Mouse (Mus musculus) CH12.LX (cell line): ENCODE measurements around the gene Ccdc84. TPM values are rescaled to one million over a fixed set of nuclear protein-coding genes. Genes with fewer than 3 reads are reported as not detected.
A peak's percentile ranks its signal among the peaks of the same experiment; 100 is the strongest.

Experiments used
- DNase-seq: peaks from one replicate; pipeline ENCODE4 v3.0.0-alpha.2; 2013; ENCODE audit errors: extremely low read depth
- H3K27ac ChIP-seq: 2 replicates; pipeline ENCODE4 v1.5.1; 2012; ENCODE audit warnings: low read depth, mild to moderate bottlenecking, control low read depth, moderate library complexity; ENCODE audit not compliant: insufficient read depth
- H3K27me3 ChIP-seq: replicated peaks from 2 replicates; pipeline ENCODE3; 2012; ENCODE audit warnings: inconsistent platforms
- H3K36me3 ChIP-seq, 2 experiments: replicated peaks in 1 of 2; 2 replicates each; pipeline versions ENCODE3 to v1.6.1; 2012; ENCODE audit warnings: inconsistent platforms in 1 of 2, low read length in 1 of 2, mild to moderate bottlenecking in 1 of 2, mixed read lengths in 1 of 2, moderate library complexity in 1 of 2; ENCODE audit not compliant: control insufficient read depth in 1 of 2, insufficient read depth in 1 of 2
- H3K4me1 ChIP-seq, 2 experiments: 2 replicates each; pipeline ENCODE4 v1.6.1; 2012; ENCODE audit warnings: inconsistent platforms in 1 of 2, moderate library complexity in 1 of 2; ENCODE audit not compliant: insufficient read depth in 2 of 2, control insufficient read depth in 1 of 2
- H3K4me2 ChIP-seq: 2 replicates; pipeline ENCODE4 v1.6.1; 2012; ENCODE audit warnings: low read depth, mild to moderate bottlenecking, control low read depth; ENCODE audit not compliant: poor library complexity, insufficient read depth, severe bottlenecking
- H3K4me3 ChIP-seq, 3 experiments: fragments of 150-350 bp in 1 of 3; sonication (generic) in 1 of 3; replicated peaks in 1 of 3; 2 replicates each; pipeline versions ENCODE3 to v1.5.1; 2011 to 2012; ENCODE audit warnings: low read depth in 2 of 3, low read length in 2 of 3, mild to moderate bottlenecking in 2 of 3, moderate library complexity in 2 of 3, control low read depth in 1 of 3, improper control_type of control experiment in 1 of 3, inconsistent platforms in 1 of 3, mixed read lengths in 1 of 3; ENCODE audit not compliant: poor library complexity in 1 of 3
- H3K79me2 ChIP-seq: replicated peaks from 2 replicates; pipeline ENCODE4 v1.6.1; 2012; ENCODE audit warnings: mild to moderate bottlenecking, moderate library complexity; ENCODE audit not compliant: control insufficient read depth, poor library complexity, insufficient read depth, severe bottlenecking; ENCODE audit errors: extremely low read depth
- H3K9ac ChIP-seq: 2 replicates; pipeline ENCODE4 v1.6.1; 2012; ENCODE audit warnings: low read depth, mild to moderate bottlenecking, control low read depth, moderate library complexity; ENCODE audit not compliant: insufficient read depth
- H3K9me3 ChIP-seq: replicated peaks from 2 replicates; pipeline ENCODE3; 2012; ENCODE audit warnings: low read length, inconsistent platforms, mixed read lengths
- BHLHE40 ChIP-seq: IDR thresholded peaks from 2 replicates; pipeline ENCODE4 v1.6.1; 2011; ENCODE audit warnings: mild to moderate bottlenecking, low read depth, low read length, improper control_type of control experiment
- CHD1 ChIP-seq: IDR thresholded peaks from 2 replicates; pipeline ENCODE4 v1.6.1; 2012; ENCODE audit warnings: low read depth, low read length, improper control_type of control experiment, inconsistent platforms
- CHD2 ChIP-seq: IDR thresholded peaks from 2 replicates; pipeline ENCODE4 v1.6.1; 2011; ENCODE audit warnings: low read length, improper control_type of control experiment
- ELF1 ChIP-seq: IDR thresholded peaks from 2 replicates; pipeline ENCODE4 v1.6.1; 2014; ENCODE audit warnings: low read depth, mild to moderate bottlenecking, inconsistent platforms, low read length, improper control_type of control experiment
- EP300 ChIP-seq: IDR thresholded peaks from 2 replicates; pipeline ENCODE4 v1.6.1; 2011; ENCODE audit warnings: low read length, improper control_type of control experiment
- ETS1 ChIP-seq: conservative IDR thresholded peaks from 2 replicates; pipeline ENCODE4 v1.6.1; 2012; ENCODE audit warnings: low read depth, mild to moderate bottlenecking, inconsistent platforms, low read length, improper control_type of control experiment, moderate library complexity
- HCFC1 ChIP-seq: IDR thresholded peaks from 2 replicates; pipeline ENCODE4 v1.6.1; 2012; ENCODE audit warnings: low read depth, mild to moderate bottlenecking, inconsistent platforms, low read length, improper control_type of control experiment
- IRF4 ChIP-seq: IDR thresholded peaks from 2 replicates; pipeline ENCODE4 v1.6.1; 2014; ENCODE audit warnings: low read depth, mild to moderate bottlenecking, inconsistent platforms, low read length, improper control_type of control experiment
- JUN ChIP-seq: IDR thresholded peaks from 2 replicates; pipeline ENCODE4 v1.6.1; 2011; ENCODE audit warnings: low read depth, mild to moderate bottlenecking, low read length, improper control_type of control experiment, moderate library complexity; ENCODE audit not compliant: insufficient read depth
- JUND ChIP-seq: conservative IDR thresholded peaks from 2 replicates; pipeline ENCODE4 v1.6.1; 2011; ENCODE audit warnings: low read depth, low read length, improper control_type of control experiment
- MAX ChIP-seq: IDR thresholded peaks from 2 replicates; pipeline ENCODE4 v1.6.1; 2011; ENCODE audit warnings: low read length, improper control_type of control experiment
- MAZ ChIP-seq: IDR thresholded peaks from 2 replicates; pipeline ENCODE4 v1.6.1; 2012; ENCODE audit warnings: low read depth, mild to moderate bottlenecking, inconsistent platforms, low read length, improper control_type of control experiment, moderate library complexity
- MXI1 ChIP-seq: IDR thresholded peaks from 2 replicates; pipeline ENCODE4 v1.6.1; 2011; ENCODE audit warnings: mild to moderate bottlenecking, low read depth, low read length, improper control_type of control experiment
- MYC ChIP-seq: IDR thresholded peaks from 2 replicates; pipeline ENCODE4 v1.6.1; 2011; ENCODE audit warnings: low read depth, mild to moderate bottlenecking, improper control_type of control experiment, low read length
- NELFE ChIP-seq: IDR thresholded peaks from 2 replicates; pipeline ENCODE4 v1.6.1; 2011; ENCODE audit warnings: low read depth, low read length, improper control_type of control experiment
- NRF1 ChIP-seq: IDR thresholded peaks from 2 replicates; pipeline ENCODE4 v1.6.1; 2014; ENCODE audit warnings: low read depth, mild to moderate bottlenecking, inconsistent platforms, low read length, improper control_type of control experiment, moderate library complexity
- PAX5 ChIP-seq: IDR thresholded peaks from 2 replicates; pipeline ENCODE4 v1.6.1; 2012; ENCODE audit warnings: low read length, inconsistent platforms, mixed read lengths
- POLR2A ChIP-seq: IDR thresholded peaks from 2 replicates; pipeline ENCODE4 v1.6.1; 2011; ENCODE audit warnings: low read depth, mild to moderate bottlenecking, improper control_type of control experiment, low read length
- POLR2AphosphoS2 ChIP-seq: IDR thresholded peaks from 2 replicates; pipeline ENCODE4 v1.6.1; 2011; ENCODE audit warnings: low read depth, low read length, improper control_type of control experiment
- RAD21 ChIP-seq: IDR thresholded peaks from 2 replicates; pipeline ENCODE4 v1.6.1; 2011; ENCODE audit warnings: low read depth, mild to moderate bottlenecking, low read length, improper control_type of control experiment, moderate library complexity
- RCOR1 ChIP-seq: conservative IDR thresholded peaks from 2 replicates; pipeline ENCODE4 v1.6.1; 2012; ENCODE audit warnings: low read depth, mild to moderate bottlenecking, inconsistent platforms, low read length, improper control_type of control experiment
- SIN3A ChIP-seq: IDR thresholded peaks from 2 replicates; pipeline ENCODE4 v1.6.1; 2012; ENCODE audit warnings: low read length, improper control_type of control experiment, inconsistent platforms
- SMC3 ChIP-seq: IDR thresholded peaks from 2 replicates; pipeline ENCODE4 v1.6.1; 2011; ENCODE audit warnings: low read depth, low read length, improper control_type of control experiment
- TBP ChIP-seq: conservative IDR thresholded peaks from 2 replicates; pipeline ENCODE4 v1.6.1; 2011; ENCODE audit warnings: low read depth, low read length, improper control_type of control experiment
- TCF12 ChIP-seq: IDR thresholded peaks from 2 replicates; pipeline ENCODE4 v1.6.1; 2014; ENCODE audit warnings: low read depth, mild to moderate bottlenecking, inconsistent platforms, low read length, improper control_type of control experiment
- UBTF ChIP-seq: IDR thresholded peaks from 2 replicates; pipeline ENCODE4 v1.6.1; 2012; ENCODE audit warnings: low read depth, mild to moderate bottlenecking, inconsistent platforms, low read length, improper control_type of control experiment, moderate library complexity
- USF1 ChIP-seq: IDR thresholded peaks from 2 replicates; pipeline ENCODE4 v1.6.1; 2014; ENCODE audit warnings: low read depth, mild to moderate bottlenecking, inconsistent platforms, low read length, improper control_type of control experiment
- ZKSCAN1 ChIP-seq: IDR thresholded peaks from 2 replicates; pipeline ENCODE4 v1.6.1; 2012; ENCODE audit warnings: low read depth, inconsistent platforms, low read length, improper control_type of control experiment, borderline replicate concordance
- ZMIZ1 ChIP-seq: IDR thresholded peaks from 2 replicates; pipeline ENCODE4 v1.6.1; 2012; ENCODE audit warnings: low read depth, mild to moderate bottlenecking, inconsistent platforms, low read length, improper control_type of control experiment
- ZNF384 ChIP-seq: IDR thresholded peaks from 2 replicates; pipeline ENCODE4 v1.6.1; 2012; ENCODE audit warnings: low read depth, low read length, improper control_type of control experiment, inconsistent platforms
- dilution Hi-C: fragments of 300-500 bp; cut with MboI; formaldehyde crosslinking; loops from 2 replicates; pipeline ENCODE4 v1.14.3; 2020; ENCODE audit warnings: low sequenced_read_pairs; ENCODE audit not compliant: extremely low pct_unique_long_range_greater_than_20kb, extremely low pct_ligation_motif_present
- in situ Hi-C: fragments of 300-500 bp; cut with MboI; formaldehyde crosslinking; loops from 3 replicates; pipeline ENCODE4 v1.14.3; 2019; ENCODE audit warnings: low sequenced_read_pairs, low pct_ligation_motif_present, low pct_unique_long_range_greater_than_20kb, mixed read lengths
- polyA plus RNA-seq: library from polyadenylated mRNA; unstranded; fragments of >175 nt; gene quantifications from 2 replicates; pipeline ENCODE4 v1.2.1, GENCODE M21; 2012; ENCODE audit warnings: low read depth; ENCODE audit not compliant: insufficient read length
- total RNA-seq, 2 experiments: library from RNA; depleted of rRNA; stranded (reverse); fragments of 300-350 nt in 1 of 2; fragments of >200 nt in 1 of 2; gene quantifications; 2 replicates each; pipeline ENCODE4 v1.2.3; 2012 to 2014

Gene Ccdc84
- total and polyA plus RNA-seq, 3 experiments: 18.3 to 25.4 (median 21.7) TPM

- DNase-seq: no peak
- Histone ChIP-seq H3K9me3 (no peaks in the 10 kb centered on the region), H3K27me3 (no peaks in the 10 kb centered on the region), H3K4me1 (peaks cover under 1 to 28% of the 10 kb centered on the region in 2 experiments; a peak in 3 of 4 replicates), H3K4me2 (no peak within 1 kb of the TSS), H3K36me3 (no peaks in the 10 kb centered on the region), H3K4me3 (no peak within 1 kb of the TSS), H3K27ac (no peak within 1 kb of the TSS), H3K9ac (no peak within 1 kb of the TSS), H3K79me2 (no peaks in the 10 kb centered on the region)
- no peak for TF ChIP-seq MXI1
- TF ChIP-seq ZKSCAN1: no peak
- TF ChIP-seq ZNF384: no peak
- dilution Hi-C loops: no loop called here
- in situ Hi-C loops: no loop called here
Measured at GRCm38 (mm10) chr9:44440961-44441360, 22.6 kb upstream of the Ccdc84 start, which contains the start of gene Foxr1. Foxr1 (minus strand) TSS chr9:44441136.

DNA sequence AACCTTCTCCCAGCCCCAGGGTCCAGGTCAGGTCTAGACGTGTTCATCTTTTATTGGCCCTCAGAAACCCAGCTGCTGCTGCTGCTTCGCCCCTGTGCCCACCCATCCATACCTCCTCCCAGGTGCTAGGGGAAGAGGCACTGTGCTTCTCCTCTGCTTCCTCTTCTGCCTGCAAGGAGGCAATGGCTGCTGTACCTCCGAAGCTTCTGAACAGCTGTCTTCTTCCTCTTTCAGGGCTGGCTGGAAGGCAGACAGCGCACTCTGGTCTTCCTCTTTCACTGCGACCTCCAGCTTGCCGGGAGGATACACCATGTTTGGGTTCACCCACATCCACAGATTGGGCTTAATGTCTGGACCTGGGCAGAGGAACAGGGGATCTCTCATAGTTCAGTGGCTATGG is 17.4 kb upstream of the Ccdc84 start:
- H3K9me3 ChIP-seq: no peaks in the 10 kb centered on the region
- H3K4me3 ChIP-seq: peak overlapping the region; percentile 1 to 46 (median 15)
- H3K9ac ChIP-seq: no peak overlapping the region
- no peaks in the 10 kb centered on the region for H3K79me2 ChIP-seq
- peaks cover 8 to 32% of the 10 kb centered on the region in 2 experiments; a peak in 3 of 4 replicates for H3K4me1 ChIP-seq
- peaks cover 0 to 13% of the 10 kb centered on the region in 2 experiments for H3K36me3 ChIP-seq
- in situ Hi-C loops: no loop called here
- peak; percentile 56 for DNase-seq
- H3K4me2 ChIP-seq: peak overlapping the region; percentile 29; the same call in 1 of the 2 replicates
- no peaks in the 10 kb centered on the region for H3K27me3 ChIP-seq
- no peak overlapping the region for H3K27ac ChIP-seq
- dilution Hi-C loops: no loop called here
- TF ChIP-seq RCOR1 (no peak), ZKSCAN1 (no peak), SMC3 (no peak), NRF1 (0 out of 2 replicates have a peak, but pooled peaks have one; percentile 8), NELFE (no peak), POLR2A (peak; percentile 37; the same call in 1 of the 2 replicates), HCFC1 (0 out of 2 replicates have a peak, but pooled peaks have one; percentile 10), JUND (no peak), PAX5 (no peak), EP300 (peak; percentile 32; the same call in 1 of the 2 replicates), TBP (no peak), SIN3A (peak; percentile 35; the same call in 1 of the 2 replicates), ELF1 (peak; percentile 41; the same call in 1 of the 2 replicates), MAX (0 out of 2 replicates have a peak, but pooled peaks have one; percentile 14), BHLHE40 (no peak), ETS1 (no peak), ZNF384 (no peak; the same call in 1 of the 2 replicates), MAZ (no peak), POLR2AphosphoS2 (no peak), UBTF (no peak), IRF4 (peak; percentile 20; the same call in 1 of the 2 replicates), ZMIZ1 (no peak), MYC (no peak), USF1 (no peak), TCF12 (peak; percentile 35; the same call in 1 of the 2 replicates), CHD1 (no peak), JUN (no peak), CHD2 (0 out of 2 replicates have a peak, but pooled peaks have one; percentile 26), RAD21 (no peak)
